Mouse (Mus musculus): Measurements from ENCODE around the gene Nr4a3.

Gene Nr4a3

DNA sequence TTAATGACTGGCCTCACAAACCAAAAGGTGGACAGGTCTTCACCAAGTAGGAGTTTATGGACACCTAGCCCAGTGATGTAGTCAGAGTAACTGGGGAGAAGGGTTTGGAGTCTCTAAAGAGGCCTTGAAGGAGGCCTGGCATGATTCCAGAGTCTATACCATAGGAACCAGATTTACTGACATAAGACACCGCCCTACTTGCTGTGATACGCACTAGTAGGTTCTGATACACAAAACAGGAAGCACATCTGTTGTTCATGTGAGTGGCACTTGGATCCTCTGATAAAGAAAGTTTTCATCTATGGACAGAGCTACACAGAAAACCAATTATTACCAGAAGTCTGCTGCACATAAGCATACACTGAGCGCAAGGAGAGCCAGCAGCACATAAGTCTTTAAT, 65.4 kb downstream of the Nr4a3 start:
- DNase-seq (ENCODE audit: low read depth), result no peak

DNA sequence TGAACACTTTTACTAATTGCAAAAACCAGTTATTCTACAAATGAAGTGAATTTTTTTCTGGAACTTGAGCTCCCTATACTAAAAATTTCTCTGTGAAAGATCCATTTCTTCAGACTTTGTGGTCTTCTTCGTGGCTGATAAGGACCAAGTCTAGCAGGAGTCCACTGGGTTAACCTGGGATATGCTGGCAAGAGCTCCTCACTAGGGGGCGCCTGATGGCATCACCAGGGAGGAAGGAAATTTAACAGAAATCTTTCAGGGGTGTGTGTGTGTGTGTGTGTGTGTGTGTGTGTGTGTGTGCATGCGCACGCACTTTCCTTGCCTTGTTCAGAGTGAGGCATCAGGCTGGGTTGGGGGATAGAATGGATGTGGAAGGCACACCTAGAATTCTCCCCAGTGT, 71.2 kb downstream of the Nr4a3 start:
- peak; percentile 25 for DNase-seq (ENCODE audit: low read depth)

DNA sequence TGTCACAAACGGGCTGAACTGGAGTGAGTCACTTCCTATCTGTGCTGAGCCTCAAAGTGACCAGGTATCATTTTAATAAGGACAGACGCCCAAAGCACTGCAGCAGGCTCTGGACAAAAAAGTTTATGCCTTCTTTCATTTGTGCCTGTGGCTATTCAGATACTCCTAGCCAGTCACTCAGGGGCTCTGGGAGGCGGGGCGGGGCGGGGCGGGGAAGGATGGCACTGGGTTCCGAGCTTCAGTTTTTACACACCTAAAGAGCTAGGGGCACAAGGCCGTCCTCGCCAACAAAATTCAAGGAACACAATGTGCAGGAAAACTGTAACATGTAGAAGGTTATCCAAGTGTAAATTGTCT, 79.4 kb downstream of the Nr4a3 start:
- DNase-seq (ENCODE audit: low read depth), result no peak

DNA sequence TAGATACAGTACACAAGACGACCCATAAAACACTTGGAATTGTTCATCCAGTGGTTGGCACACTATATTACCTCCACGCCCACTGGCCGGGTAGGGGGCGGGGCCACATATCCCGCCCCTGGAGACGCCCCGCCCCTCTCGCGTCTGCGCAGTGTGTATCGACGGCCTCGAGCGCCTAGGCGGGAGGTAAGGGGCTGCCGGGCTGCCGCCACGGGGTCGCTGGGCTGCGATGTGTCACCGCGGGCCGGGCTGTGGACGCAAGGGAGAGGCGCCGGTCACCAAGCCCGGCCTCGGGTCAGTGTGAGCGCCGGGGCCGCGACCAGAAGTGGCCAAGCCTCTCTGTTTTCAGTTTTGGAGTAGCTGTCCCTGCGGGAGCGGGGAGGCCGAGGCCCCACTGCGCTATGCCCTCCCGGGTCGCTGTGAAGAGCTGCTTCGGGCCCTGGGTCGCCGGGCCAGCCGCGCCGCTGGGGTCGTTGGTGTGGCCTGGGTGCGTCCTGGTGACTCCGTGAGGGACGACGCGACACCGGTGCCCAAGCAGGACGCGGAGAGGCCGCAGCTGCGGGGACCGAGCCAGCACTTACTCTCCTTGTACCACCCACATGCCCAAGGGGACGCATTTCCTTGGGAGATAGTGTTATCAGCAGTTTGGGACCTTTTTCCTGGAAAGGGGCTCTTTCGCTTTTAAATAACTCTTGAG, 80.0 kb downstream of the Nr4a3 start, which contains the start of gene Stx17:
Gene Stx17, plus strand, starts transcription at position 143 of the 697 bp plus-strand sequence.
- peak; percentile 92 for DNase-seq (ENCODE audit: low read depth)

DNA sequence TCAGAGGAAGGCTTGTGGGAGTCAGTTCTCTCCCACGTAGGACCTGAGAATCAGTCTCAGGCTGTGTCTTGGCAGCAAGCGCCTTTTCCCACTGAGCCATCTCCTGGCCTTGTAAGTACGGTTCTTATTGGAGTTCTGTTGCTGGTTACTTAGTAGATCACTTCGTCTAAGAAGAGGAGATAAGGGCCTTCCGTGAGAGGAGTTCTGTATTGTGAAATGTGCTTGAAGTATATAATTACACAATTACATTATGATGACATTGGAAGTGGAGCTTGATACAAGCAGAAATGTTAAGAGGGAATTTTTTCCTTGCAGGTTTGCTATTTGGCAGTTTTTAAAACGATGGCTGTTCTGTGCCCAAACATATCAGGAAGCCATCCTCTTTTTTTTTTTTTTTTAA, 85.4 kb downstream of the Nr4a3 start:
- DNase-seq (ENCODE audit: low read depth), result no peak

DNA sequence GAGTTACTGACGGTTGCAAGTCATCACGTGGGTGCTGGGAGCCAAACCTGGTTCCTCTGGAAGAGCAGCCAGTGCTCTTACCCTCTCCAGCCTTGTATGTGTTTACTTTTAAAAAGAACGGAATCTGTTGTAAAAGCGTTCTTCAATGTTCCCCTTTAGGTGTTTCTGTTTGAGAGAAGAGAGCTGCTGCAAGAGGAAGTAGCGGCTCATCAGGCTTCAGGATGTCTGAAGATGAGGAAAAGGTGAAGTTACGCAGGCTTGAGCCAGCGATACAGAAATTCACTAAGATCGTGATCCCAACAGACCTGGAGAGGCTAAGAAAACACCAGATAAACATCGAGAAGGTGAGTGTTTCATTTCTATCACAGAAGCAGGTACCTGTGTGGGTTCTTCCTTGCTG, 86.7 kb downstream of the Nr4a3 start:
- no peak for DNase-seq (ENCODE audit: low read depth)

DNA sequence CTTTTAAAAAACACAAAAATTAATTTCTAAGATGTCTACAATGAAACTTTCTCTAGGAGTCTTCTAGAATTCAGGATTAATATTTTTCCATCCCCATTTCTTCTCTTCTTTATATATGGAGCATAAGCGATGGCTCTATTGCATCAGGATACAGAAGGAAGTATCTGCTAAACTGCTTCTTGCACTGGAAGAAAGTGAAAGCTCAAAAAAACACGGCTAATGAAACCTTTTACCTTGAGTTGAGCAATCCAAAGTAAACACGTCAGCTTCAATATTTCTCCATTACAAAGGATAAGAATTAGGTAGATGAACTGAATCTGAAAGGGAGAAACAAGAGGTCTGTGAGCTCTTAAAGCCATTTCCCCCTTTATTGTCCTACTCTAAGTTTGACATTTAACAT, 87.8 kb downstream of the Nr4a3 start:
- DNase-seq (ENCODE audit: low read depth), result no peak
